Mouse (Mus musculus) heart, embryonic 11.5 days (tissue): Measurements from ENCODE around the gene Lrmda. TPM values are rescaled to one million over a fixed set of nuclear protein-coding genes. Genes with fewer than 3 reads are reported as not detected.

ENCODE experiments used
- ATAC-seq: fragments of 200-750 bp; cut with Nextera tagmentation; replicated peaks from 2 replicates; pipeline ENCODE4 v1.8.0; 2017; ENCODE audit warnings: moderate library complexity; ENCODE audit not compliant: insufficient number of reproducible peaks, low FRiP score, low TSS enrichment
- H3K27ac ChIP-seq: fragments of 300-500 bp; sonication (generic); 2 replicates; pipeline ENCODE4 v1.5.1; 2014; ENCODE audit warnings: mild to moderate bottlenecking, low read depth, low read length
- H3K27me3 ChIP-seq: fragments of 300-500 bp; sonication (generic); 2 replicates; pipeline ENCODE4 v1.6.1; 2014; ENCODE audit warnings: mild to moderate bottlenecking, low read length, mixed read lengths; ENCODE audit not compliant: control insufficient read depth, insufficient read depth
- H3K36me3 ChIP-seq: fragments of 300-500 bp; sonication (generic); 2 replicates; pipeline ENCODE4 v1.6.1; 2014; ENCODE audit warnings: mild to moderate bottlenecking, low read length, moderate library complexity, mixed read lengths; ENCODE audit not compliant: control insufficient read depth, insufficient read depth
- H3K4me1 ChIP-seq: fragments of 300-500 bp; sonication (generic); 2 replicates; pipeline ENCODE4 v1.6.1; 2014; ENCODE audit warnings: low read length; ENCODE audit not compliant: control insufficient read depth, insufficient read depth
- H3K4me2 ChIP-seq: fragments of 300-500 bp; sonication (generic); 2 replicates; pipeline ENCODE4 v1.6.1; 2014; ENCODE audit warnings: mild to moderate bottlenecking, moderate library complexity
- H3K4me3 ChIP-seq: fragments of 300-500 bp; sonication (generic); 2 replicates; pipeline ENCODE4 v1.5.1; 2014; ENCODE audit warnings: low read depth, low read length
- H3K9ac ChIP-seq: fragments of 300-500 bp; sonication (generic); 2 replicates; pipeline ENCODE4 v1.6.1; 2014; ENCODE audit warnings: mild to moderate bottlenecking, low read depth, low read length, moderate library complexity
- H3K9me3 ChIP-seq: fragments of 300-500 bp; sonication (generic); replicated peaks from 2 replicates; pipeline ENCODE4 v1.6.1; 2016; ENCODE audit warnings: low read length; ENCODE audit not compliant: control insufficient read depth
- WGBS: fragments of 180-500 bp; shearing (Covaris S2); extraction: QIAGEN DNeasy Blood & Tissue Kit; methylation state at CpG from one replicate; pipeline ENCODE4 v1.1.7; 2014; ENCODE audit not compliant: insufficient replicate concordance; 5-methylcytosine and 5-hydroxymethylcytosine counted together
- polyA plus RNA-seq: library from polyadenylated mRNA; unstranded; fragments of >200 nt; fragmentation: Nextera tagmentation; extraction: Ambion mirVana; gene quantifications from 2 replicates; pipeline ENCODE4 v1.2.1, GENCODE M21; 2014

Gene Lrmda
- polyA plus RNA-seq, 1 experiment from 2014 or later: 0.70 TPM

DNA sequence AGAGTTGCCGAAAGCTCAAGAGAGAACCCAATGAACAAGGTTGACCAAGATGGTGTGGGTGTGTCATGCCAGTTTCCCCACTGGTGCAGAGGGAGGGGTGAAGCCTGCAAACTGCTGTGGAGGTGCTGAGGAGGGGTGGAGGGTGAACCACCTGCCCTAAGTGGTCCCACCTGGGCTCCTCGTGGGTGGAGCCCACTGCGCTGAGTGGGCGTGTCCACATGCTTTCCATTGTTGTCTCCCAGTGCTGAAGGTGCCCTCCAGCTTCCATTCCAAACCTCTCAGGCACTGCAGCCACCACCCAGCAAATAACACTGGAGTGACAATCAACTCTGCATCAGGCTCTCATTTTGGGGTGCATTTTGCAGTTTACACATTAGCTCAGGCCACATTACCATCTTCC, 554.5 kb downstream of the Lrmda start:
- Histone ChIP-seq H3K9me3 (no peaks in the 10 kb centered on the region), H3K4me2 (no peak overlapping the region), H3K36me3 (no peaks in the 10 kb centered on the region), H3K27me3 (no peaks in the 10 kb centered on the region), H3K27ac (no peak overlapping the region), H3K9ac (no peak overlapping the region), H3K4me3 (no peak overlapping the region), H3K4me1 (no peaks in the 10 kb centered on the region; the same call in 1 of the 2 replicates)
- no peak for ATAC-seq
- WGBS: 84% methylated on average over 4 of the region's 4 CpGs

GRCm38 (mm10) chr14:22576441-22576840, 556.9 kb downstream of the Lrmda start:
- Histone ChIP-seq H3K9ac (no peak overlapping the region), H3K36me3 (no peaks in the 10 kb centered on the region), H3K27ac (no peak overlapping the region), H3K9me3 (no peaks in the 10 kb centered on the region), H3K4me2 (no peak overlapping the region), H3K4me1 (no peaks in the 10 kb centered on the region; the same call in 1 of the 2 replicates), H3K4me3 (no peak overlapping the region), H3K27me3 (no peaks in the 10 kb centered on the region)
- 51% methylated on average over 6 of the region's 6 CpGs for WGBS
- no peak for ATAC-seq

- ATAC-seq: no peak
- H3K9me3 ChIP-seq: no peaks in the 10 kb centered on the region
- H3K27me3 ChIP-seq: no peaks in the 10 kb centered on the region
- no peaks in the 10 kb centered on the region; the same call in 1 of the 2 replicates for H3K4me1 ChIP-seq
- WGBS: 49% methylated on average over 13 of the region's 13 CpGs
- H3K27ac ChIP-seq: no peak overlapping the region
- H3K4me3 ChIP-seq: no peak overlapping the region
- 0 out of 2 replicates have a peak overlapping the region, but pooled peaks have one; percentile 32 for H3K4me2 ChIP-seq
- no peaks in the 10 kb centered on the region for H3K36me3 ChIP-seq
- H3K9ac ChIP-seq: no peak overlapping the region
Observed at GRCm38 (mm10) chr14:22577411-22578037, 558.0 kb downstream of the Lrmda start.

DNA sequence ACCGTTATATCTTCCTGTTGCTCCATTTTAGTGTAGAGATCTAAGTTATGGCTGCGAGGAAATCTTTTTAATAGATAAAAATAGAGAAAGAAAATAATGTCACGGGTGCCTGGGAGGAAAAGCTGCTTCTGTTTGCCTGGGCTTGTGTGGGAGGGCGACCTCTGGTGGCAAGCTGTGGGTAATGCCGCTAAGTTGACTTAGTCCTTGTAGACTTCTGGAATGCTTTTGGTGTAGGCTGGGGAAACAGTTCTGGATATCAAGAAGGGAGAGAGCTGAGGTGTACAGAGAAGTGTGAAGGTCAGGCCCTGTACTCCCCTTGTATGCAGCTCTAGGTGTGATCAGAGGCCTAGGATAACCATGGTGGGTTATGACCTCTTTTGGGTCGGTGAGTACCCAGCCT, 558.7 kb downstream of the Lrmda start:
- ATAC-seq: no peak
- Histone ChIP-seq H3K4me2 (peak overlapping the region; percentile 32; the same call in 1 of the 2 replicates), H3K27ac (no peak overlapping the region), H3K9ac (no peak overlapping the region), H3K27me3 (no peaks in the 10 kb centered on the region), H3K4me3 (no peak overlapping the region), H3K9me3 (no peaks in the 10 kb centered on the region), H3K36me3 (no peaks in the 10 kb centered on the region), H3K4me1 (no peaks in the 10 kb centered on the region; the same call in 1 of the 2 replicates)
- 13% methylated on average over 6 of the region's 6 CpGs for WGBS

GRCm38 (mm10) chr14:22578986-22579385, 559.5 kb downstream of the Lrmda start:
- no peak for ATAC-seq
- Histone ChIP-seq H3K9ac (no peak overlapping the region), H3K4me3 (no peak overlapping the region), H3K36me3 (no peaks in the 10 kb centered on the region), H3K4me1 (no peaks in the 10 kb centered on the region; the same call in 1 of the 2 replicates), H3K9me3 (no peaks in the 10 kb centered on the region), H3K27me3 (no peaks in the 10 kb centered on the region), H3K4me2 (no peak overlapping the region), H3K27ac (no peak overlapping the region)
- WGBS: 87% methylated on average over 3 of the region's 3 CpGs

DNA sequence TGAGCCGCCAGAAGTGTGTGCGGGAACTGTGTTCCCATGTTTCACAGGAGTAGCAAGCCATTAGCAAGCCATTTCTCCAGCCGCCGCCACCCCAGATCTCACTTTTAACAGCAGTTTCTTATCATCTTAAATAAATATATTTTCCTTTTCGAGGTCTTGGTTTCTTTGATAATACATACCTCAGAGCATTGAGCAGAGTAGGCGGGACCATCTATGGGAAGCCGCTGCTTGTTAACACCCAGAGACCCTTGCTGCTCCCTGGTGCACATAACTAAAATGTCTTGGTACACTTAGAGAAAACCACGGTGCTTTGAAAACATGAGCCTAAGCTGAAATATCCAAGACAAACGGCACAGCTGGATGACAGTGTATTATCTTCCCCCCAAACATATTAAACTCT, 562.6 kb downstream of the Lrmda start:
- whole genome bisulfite sequencing: 70% methylated on average over 9 of the region's 9 CpGs
- no peak overlapping the region for H3K4me3 ChIP-seq
- H3K27ac ChIP-seq: no peak overlapping the region
- H3K9me3 ChIP-seq: no peaks in the 10 kb centered on the region
- no peaks in the 10 kb centered on the region; the same call in 1 of the 2 replicates for H3K4me1 ChIP-seq
- no peak overlapping the region for H3K9ac ChIP-seq
- ATAC-seq: no peak
- no peaks in the 10 kb centered on the region for H3K27me3 ChIP-seq
- H3K36me3 ChIP-seq: no peaks in the 10 kb centered on the region
- H3K4me2 ChIP-seq: no peak overlapping the region

DNA sequence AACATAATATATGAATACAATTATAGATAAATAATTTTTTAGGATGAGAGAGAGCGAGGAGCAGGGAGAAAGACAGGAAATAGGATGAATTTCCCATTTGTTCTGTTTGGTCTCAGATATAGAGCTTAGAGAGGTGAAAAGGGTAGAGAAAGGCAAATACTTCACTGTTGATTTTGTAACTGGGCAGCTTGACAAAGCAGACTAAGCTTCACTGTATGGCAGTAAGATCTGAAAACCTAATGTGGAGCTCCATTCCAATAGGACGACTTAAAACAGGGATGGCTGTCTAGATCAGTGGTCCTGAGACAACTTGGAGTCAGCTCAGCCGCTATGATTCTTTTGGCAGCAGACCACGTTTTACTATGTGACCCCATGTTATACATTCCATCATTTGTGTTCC, 566.8 kb downstream of the Lrmda start:
- Histone ChIP-seq H3K9me3 (no peaks in the 10 kb centered on the region), H3K27ac (no peak overlapping the region), H3K9ac (no peak overlapping the region), H3K36me3 (no peaks in the 10 kb centered on the region), H3K4me1 (peaks cover 16% of the 10 kb centered on the region), H3K27me3 (no peaks in the 10 kb centered on the region), H3K4me2 (no peak overlapping the region), H3K4me3 (no peak overlapping the region)
- ATAC-seq: no peak
- 66% methylated on average over 4 of the region's 4 CpGs for WGBS

- 70% methylated on average over 4 of the region's 4 CpGs for WGBS
- ATAC-seq: no peak
Observed at GRCm38 (mm10) chr14:22586796-22587195, 567.3 kb downstream of the Lrmda start.

More at GRCm38 (mm10) chr14:22586796-22587195, 567.3 kb downstream of the Lrmda start:
- H3K27ac ChIP-seq: no peak overlapping the region
- no peaks in the 10 kb centered on the region for H3K36me3 ChIP-seq
- no peaks in the 10 kb centered on the region for H3K27me3 ChIP-seq
- H3K4me2 ChIP-seq: no peak overlapping the region
- no peak overlapping the region for H3K4me3 ChIP-seq
- H3K4me1 ChIP-seq: peaks cover 16% of the 10 kb centered on the region
- H3K9me3 ChIP-seq: no peaks in the 10 kb centered on the region
- H3K9ac ChIP-seq: no peak overlapping the region
